Mouse (Mus musculus): ENCODE results near the gene Lrig2. TPM values are rescaled to one million over a fixed set of nuclear protein-coding genes. Genes with fewer than 3 reads are reported as not detected.

Gene Lrig2
- polyA plus RNA-seq, 1 experiment from 2014 or later, result 16.1 TPM

- Histone ChIP-seq H3K27me3 (replicated peaks; ENCODE audit: control insufficient read depth, insufficient read depth, low read length) (no peaks in the 10 kb centered on the region), H3K4me2 (ENCODE audit: low read depth, low read length) (no peak overlapping the region), H3K36me3 (ENCODE audit: control insufficient read depth, insufficient read depth, low read length) (no peaks in the 10 kb centered on the region), H3K9me3 (ENCODE audit: control insufficient read depth, low read length) (no peaks in the 10 kb centered on the region), H3K4me1 (ENCODE audit: control insufficient read depth, insufficient read depth, low read length) (peaks cover 7% of the 10 kb centered on the region; the same call in 1 of the 2 replicates), H3K4me3 (ENCODE audit: low read depth, low read length) (no peak overlapping the region), H3K27ac (replicated peaks; ENCODE audit: low read depth, low read length) (no peak overlapping the region), H3K9ac (ENCODE audit: low read depth, low read length) (no peak overlapping the region)
- DNase-seq (ENCODE audit: low spot score) (no peak), ATAC-seq (ENCODE audit: low read depth) (no peak)
- WGBS, result 64% methylated on average over 10 of the region's 10 CpGs
Observed at GRCm38 (mm10) chr3:104390072-104390471, 121.6 kb downstream of the Lrig2 start.

GRCm38 (mm10) chr3:104389449-104389848, 122.3 kb downstream of the Lrig2 start:
- ATAC-seq (ENCODE audit: low read depth), result no peak
- no peak overlapping the region for H3K4me3 ChIP-seq (ENCODE audit: low read depth, low read length)
- no peak overlapping the region for H3K9ac ChIP-seq (ENCODE audit: low read depth, low read length)
- peaks cover 7% of the 10 kb centered on the region; the same call in 1 of the 2 replicates for H3K4me1 ChIP-seq (ENCODE audit: control insufficient read depth, insufficient read depth, low read length)
- H3K36me3 ChIP-seq (ENCODE audit: control insufficient read depth, insufficient read depth, low read length), result no peaks in the 10 kb centered on the region
- DNase-seq (ENCODE audit: low spot score), result no peak
- H3K4me2 ChIP-seq (ENCODE audit: low read depth, low read length), result no peak overlapping the region
- no peak overlapping the region for H3K27ac ChIP-seq (replicated peaks; ENCODE audit: low read depth, low read length)
- H3K9me3 ChIP-seq (ENCODE audit: control insufficient read depth, low read length), result no peaks in the 10 kb centered on the region
- WGBS, result 93% methylated on average over 2 of the region's 2 CpGs
- no peaks in the 10 kb centered on the region for H3K27me3 ChIP-seq (replicated peaks; ENCODE audit: control insufficient read depth, insufficient read depth, low read length)

GRCm38 (mm10) chr3:104385587-104385986, 126.1 kb downstream of the Lrig2 start:
- Histone ChIP-seq H3K4me3 (ENCODE audit: low read depth, low read length) (no peak overlapping the region), H3K36me3 (ENCODE audit: control insufficient read depth, insufficient read depth, low read length) (no peaks in the 10 kb centered on the region), H3K27ac (replicated peaks; ENCODE audit: low read depth, low read length) (peak overlapping the region; percentile 17; the same call in 1 of the 2 replicates), H3K4me2 (ENCODE audit: low read depth, low read length) (no peak overlapping the region), H3K9me3 (ENCODE audit: control insufficient read depth, low read length) (no peaks in the 10 kb centered on the region), H3K27me3 (replicated peaks; ENCODE audit: control insufficient read depth, insufficient read depth, low read length) (no peaks in the 10 kb centered on the region), H3K4me1 (ENCODE audit: control insufficient read depth, insufficient read depth, low read length) (peaks cover 11% of the 10 kb centered on the region; the same call in 1 of the 2 replicates), H3K9ac (ENCODE audit: low read depth, low read length) (no peak overlapping the region)
- 62% methylated on average over 8 of the region's 8 CpGs for WGBS
- peak; percentile 88 for ATAC-seq (ENCODE audit: low read depth)
- peak; percentile 91 for DNase-seq (ENCODE audit: low spot score)

GRCm38 (mm10) chr3:104383681-104384341, 127.9 kb downstream of the Lrig2 start:
- no peak overlapping the region; the same call in 1 of the 2 replicates for H3K4me2 ChIP-seq (ENCODE audit: low read depth, low read length)
- peak overlapping the region; percentile 71 for H3K27ac ChIP-seq (replicated peaks; ENCODE audit: low read depth, low read length)

GRCm38 (mm10) chr3:104378228-104378627, 133.5 kb downstream of the Lrig2 start:
- no peak overlapping the region for H3K9ac ChIP-seq (ENCODE audit: low read depth, low read length)

More at GRCm38 (mm10) chr3:104383681-104384341, 127.9 kb downstream of the Lrig2 start:
- Histone ChIP-seq H3K9me3 (ENCODE audit: control insufficient read depth, low read length) (no peaks in the 10 kb centered on the region), H3K36me3 (ENCODE audit: control insufficient read depth, insufficient read depth, low read length) (no peaks in the 10 kb centered on the region), H3K9ac (ENCODE audit: low read depth, low read length) (no peak overlapping the region), H3K4me1 (ENCODE audit: control insufficient read depth, insufficient read depth, low read length) (peaks cover 11% of the 10 kb centered on the region; the same call in 1 of the 2 replicates), H3K27me3 (replicated peaks; ENCODE audit: control insufficient read depth, insufficient read depth, low read length) (no peaks in the 10 kb centered on the region), H3K4me3 (ENCODE audit: low read depth, low read length) (no peak overlapping the region)
- ATAC-seq (ENCODE audit: low read depth), result no peak
- peak; percentile 45 for DNase-seq (ENCODE audit: low spot score)
- 43% methylated on average over 9 of the region's 9 CpGs for WGBS

GRCm38 (mm10) chr3:104373907-104374306, 137.8 kb downstream of the Lrig2 start:
- H3K9ac ChIP-seq (ENCODE audit: low read depth, low read length), result no peak overlapping the region
- no peaks in the 10 kb centered on the region for H3K4me1 ChIP-seq (ENCODE audit: control insufficient read depth, insufficient read depth, low read length)
- H3K4me2 ChIP-seq (ENCODE audit: low read depth, low read length), result no peak overlapping the region
- WGBS, result 83% methylated on average over 8 of the region's 8 CpGs
- DNase-seq (ENCODE audit: low spot score), result no peak
- H3K4me3 ChIP-seq (ENCODE audit: low read depth, low read length), result no peak overlapping the region
- H3K36me3 ChIP-seq (ENCODE audit: control insufficient read depth, insufficient read depth, low read length), result no peaks in the 10 kb centered on the region
- no peak overlapping the region for H3K27ac ChIP-seq (replicated peaks; ENCODE audit: low read depth, low read length)
- no peak for ATAC-seq (ENCODE audit: low read depth)
- no peaks in the 10 kb centered on the region for H3K9me3 ChIP-seq (ENCODE audit: control insufficient read depth, low read length)
- no peaks in the 10 kb centered on the region for H3K27me3 ChIP-seq (replicated peaks; ENCODE audit: control insufficient read depth, insufficient read depth, low read length)

More at GRCm38 (mm10) chr3:104378228-104378627, 133.5 kb downstream of the Lrig2 start:
- no peak overlapping the region for H3K27ac ChIP-seq (replicated peaks; ENCODE audit: low read depth, low read length)
- no peaks in the 10 kb centered on the region for H3K9me3 ChIP-seq (ENCODE audit: control insufficient read depth, low read length)
- H3K4me1 ChIP-seq (ENCODE audit: control insufficient read depth, insufficient read depth, low read length), result no peaks in the 10 kb centered on the region
- H3K4me2 ChIP-seq (ENCODE audit: low read depth, low read length), result no peak overlapping the region
- no peak overlapping the region for H3K4me3 ChIP-seq (ENCODE audit: low read depth, low read length)
- ATAC-seq (ENCODE audit: low read depth) (no peak), DNase-seq (ENCODE audit: low spot score) (no peak)
- H3K36me3 ChIP-seq (ENCODE audit: control insufficient read depth, insufficient read depth, low read length), result no peaks in the 10 kb centered on the region
- no peaks in the 10 kb centered on the region for H3K27me3 ChIP-seq (replicated peaks; ENCODE audit: control insufficient read depth, insufficient read depth, low read length)
- 74% methylated on average over 3 of the region's 3 CpGs for WGBS

GRCm38 (mm10) chr3:104372374-104372773, 139.3 kb downstream of the Lrig2 start:
- H3K4me2 ChIP-seq (ENCODE audit: low read depth, low read length), result no peak overlapping the region
- H3K4me1 ChIP-seq (ENCODE audit: control insufficient read depth, insufficient read depth, low read length), result no peaks in the 10 kb centered on the region
- H3K4me3 ChIP-seq (ENCODE audit: low read depth, low read length), result no peak overlapping the region
- H3K9me3 ChIP-seq (ENCODE audit: control insufficient read depth, low read length), result no peaks in the 10 kb centered on the region
- no peaks in the 10 kb centered on the region for H3K36me3 ChIP-seq (ENCODE audit: control insufficient read depth, insufficient read depth, low read length)
- H3K27me3 ChIP-seq (replicated peaks; ENCODE audit: control insufficient read depth, insufficient read depth, low read length), result no peaks in the 10 kb centered on the region
- DNase-seq (ENCODE audit: low spot score), result no peak
- no peak overlapping the region for H3K9ac ChIP-seq (ENCODE audit: low read depth, low read length)
- no peak overlapping the region for H3K27ac ChIP-seq (replicated peaks; ENCODE audit: low read depth, low read length)
- WGBS, result 74% methylated on average over 2 of the region's 2 CpGs
- no peak for ATAC-seq (ENCODE audit: low read depth)

- no peak overlapping the region for H3K27ac ChIP-seq (replicated peaks; ENCODE audit: low read depth, low read length)
- H3K36me3 ChIP-seq (ENCODE audit: control insufficient read depth, insufficient read depth, low read length), result no peaks in the 10 kb centered on the region
- peak; percentile 75 for DNase-seq (ENCODE audit: low spot score)
- no peak overlapping the region for H3K9ac ChIP-seq (ENCODE audit: low read depth, low read length)
- H3K9me3 ChIP-seq (ENCODE audit: control insufficient read depth, low read length), result no peaks in the 10 kb centered on the region
- 73% methylated on average over 2 of the region's 2 CpGs for WGBS
- no peak overlapping the region for H3K4me2 ChIP-seq (ENCODE audit: low read depth, low read length)
- H3K4me3 ChIP-seq (ENCODE audit: low read depth, low read length), result no peak overlapping the region
- no peaks in the 10 kb centered on the region for H3K27me3 ChIP-seq (replicated peaks; ENCODE audit: control insufficient read depth, insufficient read depth, low read length)
- peak; percentile 89 for ATAC-seq (ENCODE audit: low read depth)
- H3K4me1 ChIP-seq (ENCODE audit: control insufficient read depth, insufficient read depth, low read length), result no peaks in the 10 kb centered on the region
Observed at GRCm38 (mm10) chr3:104367912-104368311, 143.8 kb downstream of the Lrig2 start.

GRCm38 (mm10) chr3:104361814-104362213, 149.9 kb downstream of the Lrig2 start:
- no peaks in the 10 kb centered on the region for H3K9me3 ChIP-seq (ENCODE audit: control insufficient read depth, low read length)
- 58% methylated on average over 8 of the region's 8 CpGs for WGBS
- no peak overlapping the region for H3K9ac ChIP-seq (ENCODE audit: low read depth, low read length)
- no peak for ATAC-seq (ENCODE audit: low read depth)
- H3K4me1 ChIP-seq (ENCODE audit: control insufficient read depth, insufficient read depth, low read length), result no peaks in the 10 kb centered on the region
- no peak for DNase-seq (ENCODE audit: low spot score)
- no peaks in the 10 kb centered on the region for H3K36me3 ChIP-seq (ENCODE audit: control insufficient read depth, insufficient read depth, low read length)
- no peaks in the 10 kb centered on the region for H3K27me3 ChIP-seq (replicated peaks; ENCODE audit: control insufficient read depth, insufficient read depth, low read length)
- no peak overlapping the region for H3K4me2 ChIP-seq (ENCODE audit: low read depth, low read length)
- no peak overlapping the region for H3K4me3 ChIP-seq (ENCODE audit: low read depth, low read length)
- no peak overlapping the region for H3K27ac ChIP-seq (replicated peaks; ENCODE audit: low read depth, low read length)
